Mouse (Mus musculus) C2C12 (cell line): ENCODE results near the gene Nnat. TPM values are rescaled to one million over a fixed set of nuclear protein-coding genes. Genes with fewer than 3 reads are reported as not detected.

Experiments used
- H3K27me3 ChIP-seq: one replicate; pipeline ENCODE4 v1.6.1; 2011; ENCODE audit not compliant: control insufficient read depth, insufficient read depth, insufficient read length
- H3K36me3 ChIP-seq: one replicate; pipeline ENCODE4 v1.6.1; 2011; ENCODE audit not compliant: control insufficient read depth, insufficient read depth
- H3K4me3 ChIP-seq: one replicate; pipeline ENCODE4 v1.5.1; 2011; ENCODE audit warnings: mild to moderate bottlenecking, control low read depth; ENCODE audit not compliant: poor library complexity, insufficient read depth, severe bottlenecking
- H3K79me2 ChIP-seq: one replicate; pipeline ENCODE4 v1.6.1; 2011; ENCODE audit not compliant: control insufficient read depth, insufficient read depth
- H3K79me3 ChIP-seq: one replicate; pipeline ENCODE4 v1.6.1; 2011; ENCODE audit warnings: low read depth, control low read depth
- H3ac ChIP-seq: one replicate; pipeline ENCODE3; 2011; ENCODE audit warnings: low read depth; ENCODE audit not compliant: control insufficient read depth, insufficient read length
- CEBPB ChIP-seq: IDR thresholded peaks from one replicate; pipeline ENCODE4 v1.6.1; 2011; ENCODE audit warnings: low read depth, mild to moderate bottlenecking, control low read depth, moderate library complexity
- CTCF ChIP-seq: IDR thresholded peaks from one replicate; pipeline ENCODE4 v1.5.1; 2011; ENCODE audit not compliant: control insufficient read depth, insufficient read depth, insufficient read length
- FOSL1 ChIP-seq: IDR thresholded peaks from one replicate; pipeline ENCODE4 v1.8.0; 2011; ENCODE audit warnings: mild to moderate bottlenecking, low read length; ENCODE audit not compliant: poor library complexity, insufficient read depth, severe bottlenecking
- MAX ChIP-seq: IDR thresholded peaks from one replicate; pipeline ENCODE4 v1.6.1; 2011; ENCODE audit warnings: mild to moderate bottlenecking, control low read depth
- MYOD1 ChIP-seq: IDR thresholded peaks from one replicate; pipeline ENCODE4 v1.6.1; 2011; ENCODE audit warnings: low read depth; ENCODE audit not compliant: control insufficient read depth, insufficient read length
- MYOG ChIP-seq: IDR thresholded peaks from one replicate; pipeline ENCODE4 v1.6.1; 2011; ENCODE audit not compliant: control insufficient read depth, insufficient read length; ENCODE audit errors: extremely low read depth
- USF1 ChIP-seq: IDR thresholded peaks from one replicate; pipeline ENCODE4 v1.6.1; 2011; ENCODE audit warnings: low read depth, mild to moderate bottlenecking, control low read depth, moderate library complexity
- polyA plus RNA-seq: library from polyadenylated mRNA; unstranded; fragments of >200 nt; fragmentation: generic; extraction: Trizol; gene quantifications from one replicate; pipeline ENCODE4 v1.2.1, GENCODE M21; 2012; ENCODE audit warnings: missing spikeins

Gene Nnat
- polyA plus RNA-seq, 1 experiment, result 1.3 TPM

GRCm38 (mm10) chr2:157563031-157563430 lies 3.2 kb downstream of the Nnat start:
- peaks cover 52% of the 10 kb centered on the region for H3K36me3 ChIP-seq
- peaks cover 82% of the 10 kb centered on the region for H3K79me2 ChIP-seq
- TF ChIP-seq USF1 (no peak), CTCF (no peak), CEBPB (no peak), FOSL1 (no peak), MYOD1 (no peak), MAX (no peak), MYOG (no peak)
- H3ac ChIP-seq, result no peak overlapping the region
- peak overlapping the region; percentile 6 for H3K4me3 ChIP-seq
- H3K79me3 ChIP-seq, result peaks cover 78% of the 10 kb centered on the region
- H3K27me3 ChIP-seq, result no peaks in the 10 kb centered on the region

DNA sequence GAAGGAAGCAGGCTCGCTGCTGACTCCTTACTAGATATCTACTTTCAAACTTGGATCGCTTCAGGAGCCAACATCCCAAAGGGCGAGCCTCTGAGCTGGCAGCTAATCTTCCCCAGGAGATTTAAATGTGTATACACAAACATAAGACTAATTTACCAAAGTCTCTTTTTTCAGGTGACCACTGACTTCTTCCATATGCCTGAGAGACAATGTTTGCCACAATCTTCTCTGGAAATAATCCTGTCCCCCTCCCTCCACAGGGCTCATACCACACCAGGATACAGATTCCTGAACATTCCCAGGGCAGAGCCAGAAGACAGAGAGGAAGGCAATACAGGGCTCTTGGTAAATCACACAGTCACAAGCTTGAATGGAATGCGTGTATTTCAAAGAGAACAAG lies 4.8 kb downstream of the Nnat start:
- no peak overlapping the region for H3ac ChIP-seq
- H3K36me3 ChIP-seq, result peaks cover 36% of the 10 kb centered on the region
- H3K79me3 ChIP-seq, result peaks cover 61% of the 10 kb centered on the region
- no peak overlapping the region for H3K4me3 ChIP-seq
- peaks cover 65% of the 10 kb centered on the region for H3K79me2 ChIP-seq
- TF ChIP-seq MYOG (no peak), MYOD1 (no peak), USF1 (no peak), CEBPB (no peak), FOSL1 (no peak), CTCF (no peak), MAX (no peak)
- no peaks in the 10 kb centered on the region for H3K27me3 ChIP-seq

DNA sequence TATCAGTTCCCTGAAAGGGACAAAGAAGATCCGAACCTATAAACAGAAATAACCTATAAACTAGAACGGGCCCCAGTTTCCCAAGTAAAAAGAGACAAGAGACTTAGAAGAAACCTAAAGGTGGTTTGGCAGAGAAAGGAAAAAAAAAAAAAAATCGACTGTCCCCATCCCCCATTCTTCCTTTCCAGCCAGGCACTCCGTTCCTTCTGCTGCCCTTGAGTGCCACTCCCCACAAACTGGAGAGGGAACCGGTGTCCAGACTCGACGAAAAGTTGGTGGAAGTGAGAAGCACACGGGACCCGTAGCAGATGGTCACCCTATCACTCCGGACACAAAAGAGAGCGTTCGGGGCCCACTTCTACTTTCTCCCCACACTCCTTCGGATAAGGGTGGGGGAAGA lies 5.6 kb downstream of the Nnat start:
- Histone ChIP-seq H3K27me3 (no peaks in the 10 kb centered on the region), H3K79me2 (peaks cover 58% of the 10 kb centered on the region), H3K4me3 (peak overlapping the region; percentile 92), H3K36me3 (peaks cover 33% of the 10 kb centered on the region), H3ac (peak overlapping the region; percentile 84), H3K79me3 (peaks cover 55% of the 10 kb centered on the region)
- no peak for TF ChIP-seq MYOD1
- no peak for TF ChIP-seq FOSL1
- TF ChIP-seq CEBPB, result no peak
- TF ChIP-seq MYOG, result no peak
- TF ChIP-seq USF1, result no peak
- TF ChIP-seq MAX, result no peak
- no peak for TF ChIP-seq CTCF

DNA sequence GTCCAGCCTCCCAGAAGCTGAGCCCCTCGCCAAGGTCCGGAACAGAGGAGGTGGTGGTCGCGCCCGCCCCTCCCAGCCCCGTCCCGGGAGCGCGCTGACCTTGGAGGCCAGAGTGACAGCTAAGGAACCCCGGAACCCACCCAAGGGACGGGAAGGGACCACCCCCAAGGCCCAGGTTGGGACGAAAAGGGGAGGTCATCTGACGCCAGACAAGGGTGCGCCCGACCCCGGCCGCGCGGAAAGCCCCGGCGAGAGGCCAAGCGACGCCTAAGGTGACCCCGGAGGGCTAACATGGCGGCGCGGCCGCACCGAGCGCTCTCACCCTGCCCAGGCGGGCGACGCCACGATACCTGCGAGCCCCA lies 6.0 kb downstream of the Nnat start:
- Histone ChIP-seq H3K4me3 (peak overlapping the region; percentile 92), H3K36me3 (peaks cover 29% of the 10 kb centered on the region), H3ac (peak overlapping the region; percentile 93), H3K79me3 (peaks cover 51% of the 10 kb centered on the region), H3K27me3 (no peaks in the 10 kb centered on the region), H3K79me2 (peaks cover 55% of the 10 kb centered on the region)
- no peak for TF ChIP-seq USF1
- TF ChIP-seq FOSL1, result no peak
- TF ChIP-seq MYOG, result no peak
- no peak for TF ChIP-seq CTCF
- no peak for TF ChIP-seq CEBPB
- no peak for TF ChIP-seq MYOD1
- no peak for TF ChIP-seq MAX

- Histone ChIP-seq H3ac (peak overlapping the region; percentile 93), H3K79me2 (peaks cover 50% of the 10 kb centered on the region), H3K27me3 (no peaks in the 10 kb centered on the region), H3K36me3 (peaks cover 26% of the 10 kb centered on the region), H3K4me3 (peak overlapping the region; percentile 92), H3K79me3 (peaks cover 46% of the 10 kb centered on the region)
- TF ChIP-seq MAX, result peak; percentile 100
- no peak for TF ChIP-seq MYOD1
Measured at GRCm38 (mm10) chr2:157566260-157566952, 6.5 kb downstream of the Nnat start.
